Mouse (Mus musculus) liver, embryonic 14.5 days (tissue): ENCODE measurements around the gene Pak3. TPM values are rescaled to one million over a fixed set of nuclear protein-coding genes. Genes with fewer than 3 reads are reported as not detected.

Source experiments
- ATAC-seq: fragments of 200-750 bp; cut with Nextera tagmentation; 2 replicates; pipeline ENCODE4 v1.8.0; 2017; ENCODE audit warnings: moderate number of reproducible peaks, mild to moderate bottlenecking, moderate library complexity; ENCODE audit not compliant: insufficient read depth
- DNase-seq, 3 experiments: peaks; one replicate each; pipeline ENCODE4 v3.0.0-alpha.2; 2012 to 2013; ENCODE audit warnings: low read depth in 3 of 3, low spot score in 3 of 3
- H3K27ac ChIP-seq: fragments of 300-500 bp; sonication (generic); 2 replicates; pipeline ENCODE4 v1.5.1; 2014; ENCODE audit warnings: moderate library complexity, mild to moderate bottlenecking, control low read depth, inconsistent platforms
- H3K27me3 ChIP-seq: fragments of 300-500 bp; sonication (generic); 2 replicates; pipeline ENCODE4 v1.6.1; 2014; ENCODE audit warnings: mild to moderate bottlenecking, low read length, moderate library complexity; ENCODE audit not compliant: control insufficient read depth, insufficient read depth
- H3K36me3 ChIP-seq: fragments of 300-500 bp; sonication (generic); replicated peaks from 2 replicates; pipeline ENCODE4 v1.6.1; 2014; ENCODE audit warnings: low read depth; ENCODE audit not compliant: control insufficient read depth, insufficient read depth
- H3K4me1 ChIP-seq, 2 experiments: fragments of 200-500 bp in 1 of 2; fragments of 300-500 bp in 1 of 2; sonication (generic) in 1 of 2; replicated peaks; 2 replicates each; pipeline ENCODE4 v1.6.1; 2012 to 2014; ENCODE audit warnings: antibody characterized with exemption in 1 of 2, inconsistent platforms in 1 of 2, low read length in 1 of 2; ENCODE audit not compliant: control insufficient read depth in 2 of 2, insufficient read depth in 2 of 2
- H3K4me2 ChIP-seq: fragments of 300-500 bp; sonication (generic); 2 replicates; pipeline ENCODE4 v1.6.1; 2014; ENCODE audit warnings: low read depth, mild to moderate bottlenecking, control low read depth, moderate library complexity
- H3K4me3 ChIP-seq, 2 experiments: fragments of 200-500 bp in 1 of 2; fragments of 300-500 bp in 1 of 2; sonication (generic) in 1 of 2; 2 replicates each; pipeline ENCODE4 v1.5.1; 2012 to 2014; ENCODE audit warnings: low read depth in 2 of 2, low read length in 2 of 2, mild to moderate bottlenecking in 2 of 2, control low read depth in 1 of 2, inconsistent platforms in 1 of 2, moderate library complexity in 1 of 2; ENCODE audit not compliant: insufficient read depth in 1 of 2
- H3K9ac ChIP-seq: fragments of 300-500 bp; sonication (generic); replicated peaks from 2 replicates; pipeline ENCODE4 v1.6.1; 2014; ENCODE audit warnings: mild to moderate bottlenecking, control low read depth, moderate library complexity
- H3K9me3 ChIP-seq: fragments of 300-500 bp; sonication (generic); 2 replicates; pipeline ENCODE4 v1.6.1; 2016; ENCODE audit warnings: low read length, mixed read lengths; ENCODE audit not compliant: control insufficient read depth
- CTCF ChIP-seq: IDR thresholded peaks from 2 replicates; pipeline ENCODE4 v1.5.1; 2016; ENCODE audit warnings: antibody characterized with exemption, low read depth, control low read depth
- EP300 ChIP-seq: IDR thresholded peaks from 2 replicates; pipeline ENCODE4 v1.6.1; 2016; ENCODE audit warnings: antibody characterized with exemption, low read depth
- WGBS: fragments of 180-500 bp; shearing (Covaris S2); extraction: QIAGEN DNeasy Blood & Tissue Kit; methylation state at CpG from one replicate; pipeline ENCODE4 v1.1.7; 2014; ENCODE audit not compliant: insufficient replicate concordance; 5-methylcytosine and 5-hydroxymethylcytosine counted together
- polyA plus RNA-seq, 2 experiments: library from polyadenylated mRNA; depleted of rRNA in 1 of 2; stranded (reverse) in 1 of 2; unstranded in 1 of 2; fragments of >200 nt; fragmentation: Nextera tagmentation in 1 of 2; extraction: Ambion mirVana in 1 of 2; gene quantifications; 2 replicates each; pipeline versions ENCODE4 v1.2.1 to v1.2.3; 2012 to 2014

The Pak3 gene
- polyA plus RNA-seq, 2 experiments = 0.01 to 0.10 TPM

DNA sequence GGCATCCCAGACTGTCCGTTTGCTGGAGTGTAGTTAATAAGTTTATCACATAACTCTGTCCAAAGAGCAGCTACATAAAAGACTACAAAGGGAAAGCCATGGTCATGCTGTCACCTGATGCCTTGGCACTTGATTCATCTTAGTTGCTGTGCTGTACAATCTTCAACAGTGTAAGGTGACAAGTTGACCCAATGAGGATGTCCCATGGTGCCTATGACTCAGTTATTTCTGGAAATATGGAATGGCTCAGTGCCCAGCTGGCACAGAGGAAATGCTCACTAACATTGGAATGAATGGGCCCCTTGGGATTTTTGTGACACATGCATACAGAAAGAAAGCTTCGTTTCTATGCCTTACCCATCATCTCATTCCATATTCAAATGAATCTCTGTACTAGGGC, 55.3 kb downstream of the Pak3 start:
- TF ChIP-seq EP300 (no peak), CTCF (no peak)
- Histone ChIP-seq H3K4me2 (no peak overlapping the region), H3K27ac (no peak overlapping the region), H3K36me3 (no peaks in the 10 kb centered on the region), H3K27me3 (no peaks in the 10 kb centered on the region), H3K4me3 (no peak overlapping the region), H3K9me3 (no peaks in the 10 kb centered on the region), H3K4me1 (no peaks in the 10 kb centered on the region), H3K9ac (no peak overlapping the region)
- DNase-seq = no peak
- 37% methylated on average over 2 of the region's 2 CpGs for WGBS
- no peak for ATAC-seq

DNA sequence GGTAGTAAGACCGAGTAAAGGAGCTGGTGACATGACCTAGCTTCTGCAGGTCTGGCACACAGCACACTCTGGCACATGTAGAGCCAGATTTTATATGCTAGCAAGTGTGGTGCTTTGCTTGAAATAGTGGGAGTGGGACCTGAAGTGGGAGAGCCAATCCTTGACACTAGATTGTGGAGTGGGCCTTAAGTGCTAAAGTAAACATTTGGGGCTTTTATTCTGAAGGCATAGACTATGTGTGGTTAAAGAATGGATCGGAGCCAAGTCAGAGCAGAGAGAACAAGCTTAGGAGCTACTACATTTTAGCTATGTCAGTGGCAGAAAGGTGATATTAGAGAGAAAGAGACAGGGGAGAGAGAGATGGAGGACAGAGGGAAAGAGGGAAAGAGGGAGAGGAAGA, 61.5 kb downstream of the Pak3 start:
- Histone ChIP-seq H3K9ac (no peak overlapping the region), H3K4me3 (no peak overlapping the region), H3K27me3 (no peaks in the 10 kb centered on the region), H3K4me2 (no peak overlapping the region), H3K27ac (no peak overlapping the region), H3K4me1 (no peaks in the 10 kb centered on the region), H3K9me3 (no peaks in the 10 kb centered on the region), H3K36me3 (no peaks in the 10 kb centered on the region)
- ATAC-seq = no peak
- no peak for TF ChIP-seq EP300
- no peak for TF ChIP-seq CTCF
- WGBS = 57% methylated on average over 2 of the region's 2 CpGs
- no peak for DNase-seq

DNA sequence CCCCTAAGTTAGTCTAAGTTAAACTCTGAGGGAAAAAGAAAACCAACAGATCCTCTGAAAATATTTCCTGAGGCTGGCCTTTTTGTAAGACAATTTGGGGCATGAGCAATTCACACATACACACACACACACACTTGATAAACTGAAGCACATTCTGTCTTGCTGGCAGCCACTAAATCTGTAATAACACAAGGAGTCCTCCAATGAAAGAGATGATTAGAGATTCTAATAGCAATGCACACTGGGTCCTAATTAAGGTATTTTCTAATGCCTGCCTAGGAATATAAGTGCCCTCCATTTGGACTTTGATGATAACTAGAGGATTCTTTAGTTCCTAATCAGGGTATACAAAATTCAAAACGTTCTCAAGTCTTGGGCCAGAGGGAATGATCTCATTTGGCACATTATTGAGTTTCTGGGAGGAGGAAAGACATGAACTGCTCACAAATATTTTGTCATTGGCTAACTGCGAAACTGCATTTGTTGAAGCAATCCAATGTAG, 62.1 kb downstream of the Pak3 start:
- Histone ChIP-seq H3K9ac (no peak overlapping the region), H3K36me3 (no peaks in the 10 kb centered on the region), H3K4me3 (no peak overlapping the region), H3K4me2 (no peak overlapping the region), H3K9me3 (no peaks in the 10 kb centered on the region), H3K27ac (no peak overlapping the region), H3K4me1 (no peaks in the 10 kb centered on the region), H3K27me3 (no peaks in the 10 kb centered on the region)
- WGBS = 41% methylated on average over 2 of the region's 2 CpGs
- ATAC-seq = no peak
- DNase-seq = no peak
- no peak for TF ChIP-seq CTCF
- TF ChIP-seq EP300 = no peak

DNA sequence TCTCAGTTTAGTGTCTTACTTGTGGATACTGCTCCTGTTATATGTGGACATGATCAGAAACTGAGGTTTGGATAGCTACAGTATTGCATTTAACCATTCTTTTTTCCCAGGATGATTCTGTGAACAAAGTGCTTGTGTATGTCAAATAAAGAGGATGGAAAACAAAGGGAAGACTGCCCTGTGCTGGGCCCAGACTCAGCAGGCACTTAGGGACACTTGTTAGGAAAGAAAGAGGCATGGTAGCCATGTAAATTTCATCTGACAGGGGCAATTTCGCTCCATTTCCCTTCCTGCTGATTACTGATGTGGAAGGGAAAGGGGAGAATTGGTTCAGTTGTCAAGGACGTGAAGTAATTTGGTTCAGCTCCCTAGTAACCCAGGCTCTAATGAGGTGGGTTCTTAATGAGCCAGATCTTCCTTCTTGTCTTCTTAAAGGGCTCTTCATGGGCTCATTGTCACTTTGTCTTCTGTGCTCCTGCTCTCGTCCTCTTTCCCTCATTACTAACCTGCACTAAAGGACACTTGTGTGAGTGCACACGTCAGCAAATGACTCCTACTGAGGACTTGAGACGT, 88.6 kb downstream of the Pak3 start:
- TF ChIP-seq EP300 (no peak), CTCF (no peak)
- Histone ChIP-seq H3K4me1 (no peaks in the 10 kb centered on the region), H3K4me2 (no peak overlapping the region), H3K4me3 (no peak overlapping the region), H3K9ac (no peak overlapping the region), H3K36me3 (no peaks in the 10 kb centered on the region), H3K27ac (no peak overlapping the region), H3K27me3 (no peaks in the 10 kb centered on the region), H3K9me3 (no peaks in the 10 kb centered on the region)
- DNase-seq (no peak), ATAC-seq (no peak)
- 39% methylated on average over 5 of the region's 5 CpGs for WGBS

DNA sequence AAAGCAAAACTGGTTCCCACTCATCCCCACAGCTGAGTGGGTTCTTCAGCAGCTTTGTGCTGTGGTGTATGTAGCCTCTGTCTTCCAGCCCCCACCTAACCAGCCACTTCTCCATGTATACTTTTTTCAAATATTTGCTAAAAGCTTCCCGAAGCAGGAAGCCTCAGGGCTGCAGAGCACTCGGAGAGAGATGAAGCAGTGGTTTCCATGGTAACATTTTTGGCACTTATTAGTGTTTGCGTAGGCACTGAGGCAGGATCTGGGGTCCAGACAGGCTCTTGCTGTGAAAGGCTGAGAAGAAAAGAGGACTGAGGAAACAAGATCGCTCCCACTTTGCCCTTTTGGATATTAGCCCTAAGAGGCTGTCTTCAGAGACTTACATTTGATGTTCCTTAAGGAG, 100.3 kb downstream of the Pak3 start:
- Histone ChIP-seq H3K27ac (no peak overlapping the region), H3K4me3 (no peak overlapping the region), H3K9me3 (no peaks in the 10 kb centered on the region), H3K36me3 (no peaks in the 10 kb centered on the region), H3K9ac (no peak overlapping the region), H3K4me2 (no peak overlapping the region), H3K27me3 (no peaks in the 10 kb centered on the region), H3K4me1 (no peaks in the 10 kb centered on the region)
- no peak for ATAC-seq
- DNase-seq = no peak
- WGBS = 51% methylated on average over 4 of the region's 4 CpGs
- TF ChIP-seq CTCF = no peak
- TF ChIP-seq EP300 = no peak
